Mouse (Mus musculus) liver (tissue): Measurements from ENCODE around the gene Adgra1.

ENCODE experiments used
- DNase-seq: peaks from one replicate; pipeline ENCODE4 v3.0.0-alpha.2; 2020; ENCODE audit warnings: mixed read lengths

Gene Adgra1

DNA sequence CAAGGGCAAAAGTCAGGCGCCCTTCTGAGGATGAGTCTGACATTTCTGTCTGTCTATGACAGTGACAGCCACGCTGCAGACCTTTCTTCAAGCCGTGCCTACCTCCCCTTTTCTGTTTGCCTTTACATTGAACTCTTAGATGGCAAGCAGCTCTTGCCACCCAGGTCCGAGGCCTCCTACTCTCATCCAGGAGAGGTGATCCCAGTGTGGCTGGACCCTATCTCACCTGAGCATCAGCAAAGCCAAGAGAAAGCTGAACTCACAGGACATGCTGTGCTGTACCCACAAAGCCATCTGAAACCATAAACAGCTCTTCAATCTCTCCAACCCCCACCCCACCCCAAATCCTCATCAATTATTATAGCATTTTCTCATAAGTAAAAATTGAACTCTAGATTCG is 16.7 kb downstream of the Adgra1 start:
- no peak for DNase-seq

GRCm38 (mm10) chr7:139851098-139851497 is 17.1 kb downstream of the Adgra1 start:
- no peak for DNase-seq

DNA sequence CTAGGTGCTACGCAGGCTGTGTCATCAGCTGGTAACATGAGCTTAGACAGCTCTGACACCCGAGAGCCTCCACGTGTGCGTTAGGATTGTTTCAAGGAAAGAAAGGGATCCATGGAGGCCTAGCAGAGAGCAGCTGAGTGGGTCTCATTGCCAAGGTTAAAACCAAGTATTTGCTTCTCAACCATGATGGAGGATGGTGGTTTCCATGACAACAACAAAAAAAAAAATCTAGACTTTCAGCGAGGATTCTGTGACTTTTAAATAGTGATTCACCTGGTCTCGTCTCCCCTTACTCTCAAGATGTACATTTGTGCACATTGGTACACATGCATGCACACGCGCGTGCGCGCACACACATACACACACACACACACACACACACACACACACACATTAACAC is 21.3 kb downstream of the Adgra1 start:
- DNase-seq = no peak

DNA sequence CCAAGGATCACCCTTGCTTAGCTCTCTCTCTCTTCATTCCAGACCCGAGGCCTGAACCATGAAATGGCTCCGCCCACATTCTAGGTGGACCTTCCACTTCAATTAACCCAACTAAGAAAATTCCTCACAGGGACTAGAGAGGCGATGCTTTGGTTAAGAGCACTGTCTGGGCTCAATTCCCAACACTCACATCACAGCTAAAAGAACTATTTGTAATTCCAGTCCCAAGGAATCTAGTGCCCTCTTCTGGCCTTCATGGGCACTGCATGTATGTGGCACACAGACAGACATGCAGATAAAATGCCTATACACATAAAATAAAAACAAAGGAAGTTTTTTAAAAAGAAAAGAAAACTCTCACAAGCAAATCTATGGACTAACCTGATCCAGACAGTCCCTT is 27.4 kb downstream of the Adgra1 start:
- peak; percentile 54 for DNase-seq

DNA sequence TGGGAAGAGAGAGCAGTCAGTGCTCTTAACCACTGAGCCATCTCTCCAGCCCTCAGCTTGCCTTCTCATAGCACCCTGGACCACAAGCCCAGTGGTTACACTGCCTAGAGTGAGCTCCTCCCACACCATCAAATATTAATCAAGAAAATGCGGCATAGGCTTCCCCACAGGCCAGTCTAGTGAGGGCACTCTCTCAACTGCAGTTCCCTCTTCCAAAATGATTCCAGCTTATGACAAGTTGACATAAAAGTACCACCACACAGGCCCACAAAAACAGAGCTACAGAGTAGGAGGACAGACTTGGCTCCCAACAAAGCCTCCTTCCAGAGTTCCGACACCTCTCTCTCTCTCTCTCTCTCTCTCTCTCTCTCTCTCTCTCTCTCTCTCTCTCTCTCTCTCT is 29.1 kb downstream of the Adgra1 start:
- DNase-seq = no peak

- no peak for DNase-seq
Observed at GRCm38 (mm10) chr7:139864253-139864652, 30.3 kb downstream of the Adgra1 start.

- no peak for DNase-seq
Observed at GRCm38 (mm10) chr7:139864871-139865270, 30.9 kb downstream of the Adgra1 start.

- DNase-seq = no peak
Observed at GRCm38 (mm10) chr7:139871014-139871413, 37.0 kb downstream of the Adgra1 start.

DNA sequence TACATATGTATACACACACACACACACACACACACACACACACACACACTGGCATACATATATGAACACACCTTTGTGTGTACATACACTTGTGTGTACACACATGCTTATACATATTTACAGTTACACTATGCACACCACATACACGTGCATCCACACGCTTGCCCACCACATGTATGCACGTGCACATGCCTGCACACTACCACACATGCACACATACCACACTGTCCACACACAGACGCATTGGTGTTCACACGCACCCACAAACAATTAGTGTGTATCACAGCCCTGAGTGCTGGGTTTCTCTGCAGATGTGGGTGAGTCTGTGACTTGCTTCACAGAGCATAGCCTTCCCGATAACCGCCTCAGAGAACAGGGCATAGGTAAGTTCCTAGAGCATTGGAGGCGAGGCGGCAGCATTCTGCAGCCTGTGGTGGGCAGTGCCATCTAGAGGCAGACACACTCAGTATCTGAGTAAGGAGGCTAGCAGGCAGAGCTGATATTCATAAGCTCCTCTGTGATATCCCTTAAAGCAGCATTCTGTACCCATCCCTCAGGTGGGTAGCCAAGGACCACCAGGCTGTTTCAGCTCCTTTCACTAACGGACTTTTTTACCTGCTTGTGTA is 43.3 kb downstream of the Adgra1 start:
- no peak for DNase-seq

- no peak for DNase-seq
Observed at GRCm38 (mm10) chr7:139878122-139878521, 44.1 kb downstream of the Adgra1 start.

- no peak for DNase-seq
Observed at GRCm38 (mm10) chr7:139878621-139879020, 44.6 kb downstream of the Adgra1 start.

DNA sequence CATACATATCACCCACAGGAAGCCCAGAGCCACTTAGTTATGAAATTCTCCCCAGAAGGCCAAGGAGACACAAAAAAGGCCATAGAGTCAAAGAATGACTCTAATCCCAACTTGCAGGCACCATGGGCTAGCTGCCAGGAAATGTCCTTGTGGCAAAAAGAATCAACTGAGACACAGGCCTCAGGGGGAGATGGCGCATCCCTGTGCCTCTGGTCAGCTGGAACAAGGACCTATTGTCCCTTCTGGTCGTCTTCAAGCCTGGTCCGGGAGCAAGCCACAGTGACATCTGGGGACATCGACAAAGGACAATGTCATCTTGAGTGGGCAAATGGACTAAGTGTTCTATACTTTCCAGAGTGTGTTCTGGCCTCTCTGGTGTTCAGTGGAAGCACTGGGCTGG is 49.6 kb downstream of the Adgra1 start:
- DNase-seq = no peak

DNA sequence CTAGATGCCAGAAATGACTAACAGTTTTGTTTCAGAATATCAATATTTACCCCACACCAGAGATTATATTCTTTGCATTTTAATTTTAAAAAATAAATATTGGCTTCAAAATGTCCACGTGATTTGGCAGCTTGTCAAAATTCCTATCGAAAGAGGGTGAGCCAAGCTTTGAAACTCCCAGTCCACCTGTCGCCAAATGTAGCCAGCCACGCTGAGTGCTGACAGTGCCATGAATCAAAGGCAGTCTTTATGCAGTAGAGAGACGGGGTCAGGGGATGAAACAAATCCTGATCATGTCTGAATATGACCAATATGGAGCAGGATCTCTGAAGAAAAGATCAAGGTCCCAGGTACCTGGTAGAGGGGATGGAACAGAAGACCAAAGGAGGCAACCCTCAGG is 57.8 kb downstream of the Adgra1 start:
- DNase-seq = no peak

- DNase-seq = no peak
Observed at GRCm38 (mm10) chr7:139894655-139895557, 60.9 kb downstream of the Adgra1 start, which contains the start of gene Kndc1. Gene Kndc1, plus strand, starts transcription at chr7:139894696.

- DNase-seq = no peak
Observed at GRCm38 (mm10) chr7:139896271-139896670, 62.3 kb downstream of the Adgra1 start.

GRCm38 (mm10) chr7:139896796-139897195 is 62.8 kb downstream of the Adgra1 start:
- DNase-seq = no peak

DNA sequence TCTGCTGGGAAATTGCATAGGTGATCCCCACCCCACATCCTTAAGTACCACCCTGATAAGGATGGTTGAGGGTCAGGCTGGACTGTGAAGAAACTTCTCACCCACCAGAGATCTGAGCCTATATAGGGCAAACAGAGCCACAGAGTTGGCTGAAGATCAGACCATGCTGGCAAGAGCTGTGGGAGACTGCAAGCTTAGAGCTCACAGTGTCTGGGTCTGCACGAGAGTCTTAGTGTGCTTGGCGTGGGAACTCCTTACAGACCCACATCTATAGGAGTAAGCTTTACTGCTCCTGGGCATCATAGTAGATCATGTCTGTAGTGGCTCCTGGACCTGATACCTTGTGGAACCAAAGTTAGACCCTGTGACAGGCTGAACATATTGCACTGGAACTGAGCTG is 64.6 kb downstream of the Adgra1 start:
- DNase-seq = no peak

- DNase-seq = no peak
Observed at GRCm38 (mm10) chr7:139899505-139899904, 65.5 kb downstream of the Adgra1 start.

GRCm38 (mm10) chr7:139900456-139900855 is 66.5 kb downstream of the Adgra1 start:
- no peak for DNase-seq

DNA sequence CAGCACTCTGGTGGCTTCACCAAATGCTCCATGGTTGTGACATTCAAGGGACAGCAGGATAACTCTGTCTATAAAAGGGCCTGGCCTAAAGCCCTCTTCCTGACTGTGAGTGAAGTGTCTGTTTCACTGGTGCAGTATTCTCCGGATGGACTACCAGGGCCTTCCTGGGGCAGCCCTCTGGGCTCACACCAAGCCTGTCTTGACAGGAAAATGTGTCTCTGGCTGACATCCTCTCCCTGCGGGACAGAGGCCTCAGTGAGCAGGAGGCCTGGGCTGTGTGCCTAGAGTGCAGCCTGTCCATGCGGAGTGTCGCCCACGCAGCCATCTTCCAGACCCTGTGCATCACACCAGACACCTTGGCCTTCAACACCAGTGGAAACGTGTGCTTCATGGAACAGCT is 66.9 kb downstream of the Adgra1 start:
- DNase-seq = no peak

DNA sequence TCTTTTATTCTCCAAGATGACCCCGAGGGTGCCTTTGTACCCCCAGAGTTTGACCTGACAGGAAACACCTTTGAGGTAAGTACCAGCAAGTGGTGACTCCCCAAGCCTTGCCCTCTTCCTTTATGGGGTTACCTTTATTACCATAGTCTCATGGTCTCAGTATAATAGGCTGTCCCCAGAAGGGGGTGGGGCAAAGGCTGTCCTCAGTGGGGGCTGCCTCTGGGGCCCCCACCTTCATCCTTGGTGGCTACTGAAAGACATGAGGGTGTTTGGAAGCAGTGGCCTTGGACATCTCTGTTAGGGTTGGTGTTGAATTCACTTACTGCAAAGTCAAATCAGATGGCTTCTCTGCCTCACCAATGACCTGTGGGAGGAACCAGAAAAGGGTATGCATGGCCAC is 68.0 kb downstream of the Adgra1 start:
- DNase-seq = no peak

GRCm38 (mm10) chr7:139905261-139905660 is 71.3 kb downstream of the Adgra1 start:
- no peak for DNase-seq

DNA sequence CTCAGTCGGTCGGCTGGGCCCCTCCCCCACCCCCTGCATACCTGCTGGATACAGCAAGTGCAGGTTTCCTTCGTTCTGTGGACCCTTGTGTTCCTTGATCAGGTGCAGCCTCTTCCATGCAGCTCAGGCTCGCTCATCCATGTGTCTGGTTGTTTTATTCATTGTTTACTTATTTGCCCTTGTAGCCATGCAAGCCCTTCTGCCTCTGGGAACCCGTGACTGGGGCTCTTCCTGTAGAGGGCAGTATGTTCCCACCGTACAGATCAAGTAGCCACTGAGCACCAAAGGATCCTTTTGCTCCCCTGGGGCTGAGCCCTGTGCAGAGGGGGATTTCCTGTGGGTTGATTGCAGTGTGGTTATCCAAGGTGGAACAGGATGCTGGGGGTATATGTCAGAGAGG is 71.7 kb downstream of the Adgra1 start:
- peak; percentile 16 for DNase-seq

DNA sequence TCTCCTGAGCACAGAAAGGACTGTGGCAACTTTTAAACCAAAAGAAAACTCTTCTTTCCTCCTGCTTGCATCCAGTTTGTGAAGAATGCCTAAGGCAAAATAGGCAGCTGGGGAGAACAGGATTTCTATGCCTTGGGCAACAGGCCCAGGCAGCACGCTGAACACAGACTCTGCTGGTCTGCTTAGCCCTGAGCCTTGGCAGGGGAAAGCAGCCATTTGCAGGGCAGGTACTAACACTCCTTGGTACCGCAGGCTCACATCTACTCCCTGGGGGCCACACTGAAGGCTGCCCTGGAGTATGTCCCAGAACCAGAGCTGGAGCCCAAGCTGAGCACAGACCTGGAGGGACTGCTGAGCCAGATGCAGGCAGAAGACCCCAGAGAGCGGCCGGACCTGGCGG is 74.2 kb downstream of the Adgra1 start:
- DNase-seq = no peak
